Mouse (Mus musculus): ENCODE measurements at regions not wholly inside any gene's neighbourhood (a gene's known extent, or its start where the extent isn't known, plus 50 kb on each side); places are given as distances from the start of the nearest gene placed in this dataset.

- TF ChIP-seq CTCF (IDR thresholded peaks at IDR 0.05; ENCODE audit: borderline replicate concordance, insufficient read depth, low read depth, low read length) = no peak
- no peak for TF ChIP-seq POLR2A (IDR thresholded peaks at IDR 0.05; ENCODE audit: borderline replicate concordance, insufficient read depth, low read length)
These were observed 119.4 kb downstream of the Adamts15 start for GRCm38 (mm10) chr9:30802826-30803225.

Data from cerebellum, adult 2 months (tissue).